ENCODE assay signal across 13 mouse cellular contexts in genomic region chr7:142561856-142562404, GRCm38 (mm10). TPM values are rescaled to one million over a fixed set of nuclear protein-coding genes. Genes with fewer than 3 reads are reported as not detected.
DNase-seq lines count a peak whose midpoint lies in the region; ATAC-seq and TF ChIP-seq lines count a peak whose summit lies in the region.
"Had no signal": no experiment of that assay in that cellular context is flagged by ENCODE, and none has a peak within 500 bp of the region (broad histone marks: within the 10 kb centered on the region; RNA-seq: fewer than 3 reads in every experiment).

No protein-coding gene starts in this region.

- peak overlapping the region; percentile 26; the same call in 1 of the 2 replicates for H3K9ac ChIP-seq in liver, embryonic 11.5 days (ENCODE audit: low read depth, low read length)
- H3K9ac ChIP-seq in neural tube, embryonic 15.5 days (replicated peaks), result no peak overlapping the region

- WGBS in liver, embryonic 11.5 days, result 58% methylated on average over 4 of the region's 4 CpGs
- WGBS in neural tube, embryonic 15.5 days, result 72% methylated on average over 4 of the region's 4 CpGs

- H3K27me3 ChIP-seq in liver, embryonic 11.5 days (replicated peaks; ENCODE audit: control insufficient read depth, insufficient read depth, low read length), result 0 out of 2 replicates have a peak, but pooled peaks cover 2% of the 10 kb centered on the region
- 0 out of 2 replicates have a peak, but pooled peaks cover 2% of the 10 kb centered on the region for H3K27me3 ChIP-seq in neural tube, embryonic 15.5 days (replicated peaks)

- no peak for ATAC-seq in liver, embryonic 11.5 days (replicated peaks; ENCODE audit: low FRiP score)
- ATAC-seq in neural tube, embryonic 15.5 days (ENCODE audit: low FRiP score), result no peak
- ATAC-seq: lung, postnatal 0 days had no signal

- TF ChIP-seq CTCF in layer of hippocampus, adult 2 months (conservative IDR thresholded peaks at IDR 0.05), result no peak

- no peak overlapping the region for H3K4me3 ChIP-seq in layer of hippocampus, adult 2 months
- no peak overlapping the region for H3K4me3 ChIP-seq in liver, embryonic 11.5 days (ENCODE audit: low read depth, low read length)
- H3K4me3 ChIP-seq in neural tube, embryonic 15.5 days (replicated peaks), result no peak overlapping the region

- peaks cover 75% of the 10 kb centered on the region for H3K4me1 ChIP-seq in liver, embryonic 11.5 days (replicated peaks; ENCODE audit: control insufficient read depth, insufficient read depth, low read length)
- peaks cover 18% of the 10 kb centered on the region; the same call in 1 of the 2 replicates for H3K4me1 ChIP-seq in neural tube, embryonic 15.5 days

- peak; percentile 20 for DNase-seq in layer of hippocampus, adult 11-12 months (ENCODE audit: low spot score)
- DNase-seq in layer of hippocampus, adult 2 months (ENCODE audit: low spot score in 2 of 2), result no peak
- peak; percentile 91 to 94 for DNase-seq in cerebellum, adult 18-20 months
- DNase-seq in cerebellum, postnatal 14 days, result peak; percentile 80 to 93
- DNase-seq in liver, embryonic 11.5 days (ENCODE audit: low spot score), result no peak
- DNase-seq in frontal cortex, postnatal 25 days (ENCODE audit: low spot score in 2 of 2), result no peak
- DNase-seq: adrenal gland, postnatal 14 days; gastrocnemius, postnatal 14 days; kidney, adult 2 months; right cerebral cortex, postnatal 4 days; thymus, postnatal 4 days had no signal

- no peak overlapping the region for H3K4me2 ChIP-seq in liver, embryonic 11.5 days
- H3K4me2 ChIP-seq in neural tube, embryonic 15.5 days, result no peak overlapping the region

- H3K9me3 ChIP-seq in liver, embryonic 11.5 days (ENCODE audit: control insufficient read depth, low read length), result no peaks in the 10 kb centered on the region
- no peaks in the 10 kb centered on the region for H3K9me3 ChIP-seq in neural tube, embryonic 15.5 days (replicated peaks)

- H3K27ac ChIP-seq in layer of hippocampus, adult 2 months, result no peak overlapping the region
- peak overlapping the region; percentile 76 for H3K27ac ChIP-seq in liver, embryonic 11.5 days (ENCODE audit: low read depth, low read length)
- H3K27ac ChIP-seq in neural tube, embryonic 15.5 days (replicated peaks), result no peak overlapping the region

- no peaks in the 10 kb centered on the region for H3K36me3 ChIP-seq in liver, embryonic 11.5 days (ENCODE audit: control insufficient read depth, insufficient read depth, low read length)
- no peaks in the 10 kb centered on the region for H3K36me3 ChIP-seq in neural tube, embryonic 15.5 days

RNA-seq across cellular contexts. Expression of gene Mrpl23, which starts 29.4 kb away (rescaled TPM):
- 1 to 10 TPM; 7.9 to 8.8 TPM for total RNA-seq in layer of hippocampus, adult 2 months (2021)
- polyA plus RNA-seq in liver, embryonic 11.5 days (2014; fragmentation: Nextera tagmentation; extraction: Ambion mirVana), result 20.8 and 22.2 TPM in 2 replicates
- polyA plus RNA-seq in neural tube, embryonic 15.5 days (2015; fragmentation: Nextera tagmentation; extraction: Ambion mirVana), result 21.0 and 27.9 TPM in 2 replicates

Comparison
In these comparisons a context has a peak if more than half of its experiments do, and no peak if none do; other contexts are left out.
1. DNase-seq: peak in layer of hippocampus, adult 11-12 months (single experiment), cerebellum, adult 18-20 months (2 of 2) and cerebellum, postnatal 14 days (2 of 2); none in layer of hippocampus, adult 2 months (0 of 2), liver, embryonic 11.5 days (single experiment) and frontal cortex, postnatal 25 days (0 of 2).